Mouse (Mus musculus): ENCODE measurements at regions not wholly inside any gene's neighbourhood (a gene's known extent, or its start where the extent isn't known, plus 50 kb on each side); places are given as distances from the start of the nearest gene placed in this dataset.

- WGBS = 40% methylated on average over 3 of the region's 3 CpGs
- Histone ChIP-seq H3K4me2 (ENCODE audit: low read length) (no peak overlapping the region), H3K27me3 (ENCODE audit: control insufficient read depth, insufficient read depth, low read length) (no peaks in the 10 kb centered on the region), H3K9ac (ENCODE audit: low read length) (no peak overlapping the region), H3K36me3 (ENCODE audit: control insufficient read depth, insufficient read depth, low read length) (no peaks in the 10 kb centered on the region), H3K4me3 (ENCODE audit: control insufficient read depth in 1 of 2, insufficient read depth in 1 of 2, low read depth in 1 of 2, low read length in 2 of 2) (no peak overlapping the region), H3K9me3 (ENCODE audit: control insufficient read depth, low read length) (no peaks in the 10 kb centered on the region), H3K27ac (replicated peaks in 1 of 2; ENCODE audit: control insufficient read depth in 1 of 2, insufficient read depth in 1 of 2, low read depth in 2 of 2, low read length in 2 of 2) (no peak overlapping the region), H3K4me1 (ENCODE audit: control insufficient read depth in 2 of 2, insufficient read depth in 2 of 2, low read length in 2 of 2) (no peaks in the 10 kb centered on the region)
- no peak for ATAC-seq (ENCODE audit: insufficient number of reproducible peaks, insufficient read depth, low FRiP score, low read depth)
These were observed 125.4 kb upstream of the Ccdc85a start for GRCm38 (mm10) chr11:28709511-28709910.

DNA sequence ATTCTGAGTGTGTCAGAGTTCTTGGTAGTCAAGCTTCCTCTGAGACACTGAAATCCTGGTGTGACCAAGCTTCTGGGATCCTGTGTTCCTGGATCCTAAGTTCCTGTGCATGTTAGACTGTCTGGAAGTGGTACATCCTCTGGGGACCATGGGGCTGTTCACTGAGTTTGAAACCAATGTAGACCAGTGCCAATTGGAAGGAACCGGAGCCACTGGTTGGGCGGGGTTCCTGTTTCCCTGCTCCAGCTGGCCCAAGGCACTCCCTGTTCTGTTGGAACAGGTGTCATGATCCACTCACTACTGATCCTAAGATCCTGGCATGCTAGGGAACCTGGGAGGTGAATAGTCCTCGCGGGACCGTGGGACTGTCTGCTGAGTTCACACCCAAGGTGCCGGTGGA lies 124.3 kb upstream of the Ccdc85a start:
- WGBS = 87% methylated on average over 6 of the region's 6 CpGs
- no peak for ATAC-seq (ENCODE audit: insufficient number of reproducible peaks, insufficient read depth, low FRiP score, low read depth)

DNA sequence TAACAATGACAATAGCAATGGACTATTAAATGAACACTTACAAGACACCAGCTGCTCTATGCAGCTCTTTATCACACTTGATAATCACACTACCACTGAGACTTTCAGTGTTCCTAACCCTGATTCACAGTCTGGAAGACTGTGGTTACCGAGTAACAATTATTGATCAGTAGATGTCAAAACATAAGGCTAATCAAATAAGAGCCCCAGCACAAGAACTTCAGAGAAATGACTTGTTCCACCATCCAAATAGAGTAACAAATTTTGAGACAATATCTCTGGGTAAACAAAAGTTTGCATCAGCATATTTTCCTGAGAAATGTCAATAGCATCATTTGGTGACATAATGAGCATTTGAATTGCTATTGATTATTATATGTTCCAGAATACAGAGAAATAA lies 118.3 kb upstream of the Ccdc85a start:
- no peaks in the 10 kb centered on the region for H3K36me3 ChIP-seq (ENCODE audit: control insufficient read depth, insufficient read depth, low read length)
- H3K4me2 ChIP-seq (ENCODE audit: low read length) = no peak overlapping the region
- H3K4me3 ChIP-seq (ENCODE audit: control insufficient read depth in 1 of 2, insufficient read depth in 1 of 2, low read depth in 1 of 2, low read length in 2 of 2) = no peak overlapping the region
- ATAC-seq (ENCODE audit: insufficient number of reproducible peaks, insufficient read depth, low FRiP score, low read depth) = no peak
- no peaks in the 10 kb centered on the region for H3K27me3 ChIP-seq (ENCODE audit: control insufficient read depth, insufficient read depth, low read length)
- H3K27ac ChIP-seq (replicated peaks in 1 of 2; ENCODE audit: control insufficient read depth in 1 of 2, insufficient read depth in 1 of 2, low read depth in 2 of 2, low read length in 2 of 2) = no peak overlapping the region
- no peak overlapping the region for H3K9ac ChIP-seq (ENCODE audit: low read length)
- WGBS = 87% methylated on average over 1 of the region's 1 CpGs
- peaks cover 0 to 11% of the 10 kb centered on the region in 2 experiments; a peak in 2 of 4 replicates for H3K4me1 ChIP-seq (ENCODE audit: control insufficient read depth in 2 of 2, insufficient read depth in 2 of 2, low read length in 2 of 2)
- H3K9me3 ChIP-seq (ENCODE audit: control insufficient read depth, low read length) = no peaks in the 10 kb centered on the region

More for the DNA sequence above, 124.3 kb upstream of the Ccdc85a start:
- H3K4me1 ChIP-seq (ENCODE audit: control insufficient read depth in 2 of 2, insufficient read depth in 2 of 2, low read length in 2 of 2) = no peaks in the 10 kb centered on the region
- H3K4me2 ChIP-seq (ENCODE audit: low read length) = no peak overlapping the region
- H3K9me3 ChIP-seq (ENCODE audit: control insufficient read depth, low read length) = no peaks in the 10 kb centered on the region
- H3K36me3 ChIP-seq (ENCODE audit: control insufficient read depth, insufficient read depth, low read length) = no peaks in the 10 kb centered on the region
- H3K27ac ChIP-seq (replicated peaks in 1 of 2; ENCODE audit: control insufficient read depth in 1 of 2, insufficient read depth in 1 of 2, low read depth in 2 of 2, low read length in 2 of 2) = no peak overlapping the region
- no peak overlapping the region for H3K9ac ChIP-seq (ENCODE audit: low read length)
- H3K4me3 ChIP-seq (ENCODE audit: control insufficient read depth in 1 of 2, insufficient read depth in 1 of 2, low read depth in 1 of 2, low read length in 2 of 2) = no peak overlapping the region
- no peaks in the 10 kb centered on the region for H3K27me3 ChIP-seq (ENCODE audit: control insufficient read depth, insufficient read depth, low read length)

GRCm38 (mm10) chr11:28701379-28701778 lies 117.3 kb upstream of the Ccdc85a start:
- peak overlapping the region; percentile 15 to 54; a peak in 3 of 4 replicates for H3K27ac ChIP-seq (replicated peaks in 1 of 2; ENCODE audit: control insufficient read depth in 1 of 2, insufficient read depth in 1 of 2, low read depth in 2 of 2, low read length in 2 of 2)
- H3K4me1 ChIP-seq (ENCODE audit: control insufficient read depth in 2 of 2, insufficient read depth in 2 of 2, low read length in 2 of 2) = peaks cover 0 to 11% of the 10 kb centered on the region in 2 experiments; a peak in 2 of 4 replicates
- no peaks in the 10 kb centered on the region for H3K9me3 ChIP-seq (ENCODE audit: control insufficient read depth, low read length)
- ATAC-seq (ENCODE audit: insufficient number of reproducible peaks, insufficient read depth, low FRiP score, low read depth) = no peak
- H3K36me3 ChIP-seq (ENCODE audit: control insufficient read depth, insufficient read depth, low read length) = no peaks in the 10 kb centered on the region
- no peaks in the 10 kb centered on the region for H3K27me3 ChIP-seq (ENCODE audit: control insufficient read depth, insufficient read depth, low read length)
- no peak overlapping the region for H3K4me3 ChIP-seq (ENCODE audit: control insufficient read depth in 1 of 2, insufficient read depth in 1 of 2, low read depth in 1 of 2, low read length in 2 of 2)
- 52% methylated on average over 2 of the region's 2 CpGs for WGBS
- no peak overlapping the region for H3K9ac ChIP-seq (ENCODE audit: low read length)
- H3K4me2 ChIP-seq (ENCODE audit: low read length) = no peak overlapping the region

- Histone ChIP-seq H3K4me2 (ENCODE audit: low read length) (no peak overlapping the region), H3K4me1 (ENCODE audit: control insufficient read depth in 2 of 2, insufficient read depth in 2 of 2, low read length in 2 of 2) (peaks cover 0 to 11% of the 10 kb centered on the region in 2 experiments; a peak in 2 of 4 replicates), H3K9me3 (ENCODE audit: control insufficient read depth, low read length) (no peaks in the 10 kb centered on the region), H3K4me3 (ENCODE audit: control insufficient read depth in 1 of 2, insufficient read depth in 1 of 2, low read depth in 1 of 2, low read length in 2 of 2) (no peak overlapping the region), H3K9ac (ENCODE audit: low read length) (no peak overlapping the region), H3K27me3 (ENCODE audit: control insufficient read depth, insufficient read depth, low read length) (no peaks in the 10 kb centered on the region), H3K27ac (replicated peaks in 1 of 2; ENCODE audit: control insufficient read depth in 1 of 2, insufficient read depth in 1 of 2, low read depth in 2 of 2, low read length in 2 of 2) (no peak overlapping the region), H3K36me3 (ENCODE audit: control insufficient read depth, insufficient read depth, low read length) (no peaks in the 10 kb centered on the region)
- no peak for ATAC-seq (ENCODE audit: insufficient number of reproducible peaks, insufficient read depth, low FRiP score, low read depth)
These were observed 115.6 kb upstream of the Ccdc85a start for GRCm38 (mm10) chr11:28699766-28700165.

- Histone ChIP-seq H3K9ac (ENCODE audit: low read length) (no peak overlapping the region), H3K9me3 (ENCODE audit: control insufficient read depth, low read length) (no peaks in the 10 kb centered on the region), H3K4me2 (ENCODE audit: low read length) (no peak overlapping the region), H3K27ac (replicated peaks in 1 of 2; ENCODE audit: control insufficient read depth in 1 of 2, insufficient read depth in 1 of 2, low read depth in 2 of 2, low read length in 2 of 2) (no peak overlapping the region), H3K4me1 (ENCODE audit: control insufficient read depth in 2 of 2, insufficient read depth in 2 of 2, low read length in 2 of 2) (peaks cover 3 to 19% of the 10 kb centered on the region in 2 experiments), H3K4me3 (ENCODE audit: control insufficient read depth in 1 of 2, insufficient read depth in 1 of 2, low read depth in 1 of 2, low read length in 2 of 2) (no peak overlapping the region), H3K27me3 (ENCODE audit: control insufficient read depth, insufficient read depth, low read length) (no peaks in the 10 kb centered on the region), H3K36me3 (ENCODE audit: control insufficient read depth, insufficient read depth, low read length) (no peaks in the 10 kb centered on the region)
- 37% methylated on average over 8 of the region's 8 CpGs for WGBS
- no peak for ATAC-seq (ENCODE audit: insufficient number of reproducible peaks, insufficient read depth, low FRiP score, low read depth)
These were observed 113.7 kb upstream of the Ccdc85a start for GRCm38 (mm10) chr11:28697644-28698480.

DNA sequence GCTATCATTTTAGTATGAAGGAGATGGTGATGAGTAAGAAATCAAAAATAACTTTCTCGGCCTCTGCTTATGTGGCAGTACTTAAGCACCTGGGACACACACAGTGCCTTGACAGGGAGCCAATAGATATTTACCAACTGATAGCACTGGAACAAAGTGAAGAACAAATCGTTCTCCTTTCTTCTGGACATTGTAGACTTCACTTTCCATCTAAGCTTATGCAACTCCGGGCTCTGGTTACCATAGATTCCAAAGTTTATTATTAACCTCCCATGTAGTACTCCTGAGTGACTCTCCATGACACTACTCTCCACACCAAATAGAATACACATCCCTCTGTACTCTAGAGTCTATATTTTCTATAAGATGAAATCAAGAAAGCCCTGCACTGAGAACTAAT lies 110.9 kb upstream of the Ccdc85a start:
- WGBS = 32% methylated on average over 3 of the region's 3 CpGs
- H3K27me3 ChIP-seq (ENCODE audit: control insufficient read depth, insufficient read depth, low read length) = no peaks in the 10 kb centered on the region
- no peak for ATAC-seq (ENCODE audit: insufficient number of reproducible peaks, insufficient read depth, low FRiP score, low read depth)
- H3K27ac ChIP-seq (replicated peaks in 1 of 2; ENCODE audit: control insufficient read depth in 1 of 2, insufficient read depth in 1 of 2, low read depth in 2 of 2, low read length in 2 of 2) = no peak overlapping the region
- H3K4me3 ChIP-seq (ENCODE audit: control insufficient read depth in 1 of 2, insufficient read depth in 1 of 2, low read depth in 1 of 2, low read length in 2 of 2) = no peak overlapping the region
- H3K36me3 ChIP-seq (ENCODE audit: control insufficient read depth, insufficient read depth, low read length) = no peaks in the 10 kb centered on the region
- no peak overlapping the region for H3K4me2 ChIP-seq (ENCODE audit: low read length)
- H3K9me3 ChIP-seq (ENCODE audit: control insufficient read depth, low read length) = no peaks in the 10 kb centered on the region
- no peak overlapping the region for H3K9ac ChIP-seq (ENCODE audit: low read length)
- peaks cover 7 to 20% of the 10 kb centered on the region in 2 experiments for H3K4me1 ChIP-seq (ENCODE audit: control insufficient read depth in 2 of 2, insufficient read depth in 2 of 2, low read length in 2 of 2)

- H3K4me2 ChIP-seq (ENCODE audit: low read length) = no peak overlapping the region
- H3K36me3 ChIP-seq (ENCODE audit: control insufficient read depth, insufficient read depth, low read length) = no peaks in the 10 kb centered on the region
- peak overlapping the region; percentile 25 to 42; a peak in 3 of 4 replicates for H3K27ac ChIP-seq (replicated peaks in 1 of 2; ENCODE audit: control insufficient read depth in 1 of 2, insufficient read depth in 1 of 2, low read depth in 2 of 2, low read length in 2 of 2)
- no peaks in the 10 kb centered on the region for H3K27me3 ChIP-seq (ENCODE audit: control insufficient read depth, insufficient read depth, low read length)
- H3K4me1 ChIP-seq (ENCODE audit: control insufficient read depth in 2 of 2, insufficient read depth in 2 of 2, low read length in 2 of 2) = peaks cover 7 to 20% of the 10 kb centered on the region in 2 experiments
- 45% methylated on average over 1 of the region's 1 CpGs for whole genome bisulfite sequencing
- no peak for ATAC-seq (ENCODE audit: insufficient number of reproducible peaks, insufficient read depth, low FRiP score, low read depth)
- no peak overlapping the region for H3K9ac ChIP-seq (ENCODE audit: low read length)
- no peak overlapping the region for H3K4me3 ChIP-seq (ENCODE audit: control insufficient read depth in 1 of 2, insufficient read depth in 1 of 2, low read depth in 1 of 2, low read length in 2 of 2)
- H3K9me3 ChIP-seq (ENCODE audit: control insufficient read depth, low read length) = no peaks in the 10 kb centered on the region
These were observed 109.2 kb upstream of the Ccdc85a start for GRCm38 (mm10) chr11:28693303-28693702.

All from heart, embryonic 14.5 days (tissue).